8 mouse cellular contexts compared by ENCODE assay signal in the genomic region with DNA sequence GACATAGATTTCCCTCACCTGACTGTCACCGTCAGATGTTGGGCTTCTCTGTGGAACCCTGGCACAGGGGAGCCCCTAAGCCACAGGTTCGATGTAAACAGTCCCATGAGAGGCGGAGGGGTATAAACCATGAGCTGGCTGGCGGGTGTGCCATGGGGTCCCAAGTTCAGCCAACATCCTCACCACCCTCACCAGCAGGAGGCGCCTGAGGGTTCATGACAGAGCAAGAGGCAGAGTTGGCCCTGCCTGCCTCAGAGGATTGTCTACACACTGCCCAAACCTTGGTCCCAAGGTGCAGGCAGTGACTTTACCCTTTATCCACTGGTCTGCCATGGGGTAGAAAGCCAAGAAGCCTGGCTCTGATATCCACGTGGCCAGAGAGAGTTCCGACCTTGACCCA. TPM values are rescaled to one million over a fixed set of nuclear protein-coding genes. Genes with fewer than 3 reads are reported as not detected.
DNase-seq lines count a peak whose midpoint lies in the region; ATAC-seq and TF ChIP-seq lines count a peak whose summit lies in the region.

No protein-coding gene starts in this region.

- H3K36me3 ChIP-seq in heart, embryonic 16.5 days (ENCODE audit: control insufficient read depth, insufficient read depth): no peaks in the 10 kb centered on the region
- no peaks in the 10 kb centered on the region for H3K36me3 ChIP-seq in heart, embryonic 12.5 days
- peaks cover 14% of the 10 kb centered on the region; the same call in 1 of the 2 replicates for H3K36me3 ChIP-seq in ES-E14 (ENCODE audit: control insufficient read depth, insufficient read depth, low read length, poor library complexity, severe bottlenecking)

- H3K9me3 ChIP-seq in heart, embryonic 16.5 days (replicated peaks; ENCODE audit: control insufficient read depth, low read length): no peaks in the 10 kb centered on the region
- no peaks in the 10 kb centered on the region for H3K9me3 ChIP-seq in heart, embryonic 12.5 days (replicated peaks)
- H3K9me3 ChIP-seq in ES-E14 (ENCODE audit: control insufficient read depth, insufficient read depth, low read depth, low read length): no peaks in the 10 kb centered on the region

- H3K9ac ChIP-seq in heart, embryonic 16.5 days (ENCODE audit: low read length): no peak overlapping the region
- H3K9ac ChIP-seq in heart, embryonic 12.5 days: no peak overlapping the region
- H3K9ac ChIP-seq in ES-E14 (ENCODE audit: insufficient read depth, low read depth, low read length, poor library complexity, severe bottlenecking): no peak overlapping the region

- H3K27me3 ChIP-seq in heart, embryonic 16.5 days (ENCODE audit: control insufficient read depth, insufficient read depth, low read length): no peaks in the 10 kb centered on the region
- H3K27me3 ChIP-seq in heart, embryonic 12.5 days (replicated peaks): no peaks in the 10 kb centered on the region

- H3K4me1 ChIP-seq in heart, embryonic 16.5 days (ENCODE audit: control insufficient read depth, insufficient read depth, low read length): peaks cover 30% of the 10 kb centered on the region
- peaks cover 43% of the 10 kb centered on the region for H3K4me1 ChIP-seq in heart, embryonic 12.5 days (replicated peaks)
- H3K4me1 ChIP-seq in ES-E14 (ENCODE audit: control insufficient read depth in 2 of 2, insufficient read depth in 2 of 2, low read length in 2 of 2, poor library complexity in 1 of 2): peaks cover 6 to 28% of the 10 kb centered on the region in 2 experiments

- DNase-seq in A20 (ENCODE audit: low read depth, low spot score): peak; percentile 36
- peak; percentile 69 for DNase-seq in ES-E14 (ENCODE audit: low read depth, low spot score)
- DNase-seq in lung, postnatal 10 days: peak; percentile 41
- no peak for DNase-seq in urinary bladder, postnatal 14 days (ENCODE audit: low spot score)
- DNase-seq in left cerebral cortex, postnatal 10 days (ENCODE audit: extremely low spot score in 1 of 2, low spot score in 2 of 2): no peak
- no peak for DNase-seq in cerebellum, postnatal 36 days

- intact Hi-C loops in left cerebral cortex, postnatal 10 days (cut with DNase I): no loop called here

- in situ Hi-C loops in ES-E14 (cut with MboI; ENCODE audit: low sequenced_read_pairs in 2 of 2, unreplicated experiment in 2 of 2): no loop called here

- no peak overlapping the region for H3K4me2 ChIP-seq in heart, embryonic 16.5 days (ENCODE audit: low read depth, low read length)
- H3K4me2 ChIP-seq in heart, embryonic 12.5 days: no peak overlapping the region

- no peak overlapping the region for H3K4me3 ChIP-seq in heart, embryonic 16.5 days (ENCODE audit: low read length)
- H3K4me3 ChIP-seq in heart, embryonic 12.5 days: no peak overlapping the region
- H3K4me3 ChIP-seq in ES-E14 (ENCODE audit: insufficient read depth in 1 of 2, low read depth in 1 of 2, low read length in 2 of 2, poor library complexity in 1 of 2, severe bottlenecking in 1 of 2): no peak overlapping the region

- ATAC-seq in heart, embryonic 16.5 days (replicated peaks; ENCODE audit: extremely low read depth, insufficient read depth, low FRiP score): no peak
- ATAC-seq in heart, embryonic 12.5 days (ENCODE audit: insufficient number of reproducible peaks, low FRiP score): no peak

- H3K27ac ChIP-seq in heart, embryonic 16.5 days (ENCODE audit: low read length): 0 out of 2 replicates have a peak overlapping the region, but pooled peaks have one; percentile 6
- no peak overlapping the region for H3K27ac ChIP-seq in heart, embryonic 12.5 days (ENCODE audit: poor library complexity, severe bottlenecking)
- no peak overlapping the region for H3K27ac ChIP-seq in ES-E14 (ENCODE audit: insufficient read depth, low read depth, low read length, poor library complexity, severe bottlenecking)

- WGBS in heart, embryonic 16.5 days: 72% methylated on average over 7 of the region's 7 CpGs
- 72% methylated on average over 7 of the region's 7 CpGs for WGBS in heart, embryonic 12.5 days

TF ChIP-seq in ES-E14, 5 proteins besides CTCF, POLR2A, EP300 and RAD21:
- TF ChIP-seq CHD2 (IDR thresholded peaks at IDR 0.05; ENCODE audit: low read depth, low read length) (no peak), MAFK (IDR thresholded peaks at IDR 0.05; ENCODE audit: insufficient read depth, low read depth, low read length) (no peak), ZNF384 (IDR thresholded peaks at IDR 0.05; ENCODE audit: low read depth, low read length) (no peak), ZC3H11A (IDR thresholded peaks at IDR 0.05; ENCODE audit: borderline replicate concordance, low read depth, low read length) (no peak), HCFC1 (IDR thresholded peaks at IDR 0.05; ENCODE audit: borderline replicate concordance, insufficient read depth, low read length) (no peak)

RNA-seq across cellular contexts. Expression of gene Itpk1, which starts 23.1 kb away (rescaled TPM):
- 7.2 and 8.8 TPM in 2 replicates for polyA plus RNA-seq in heart, embryonic 16.5 days (2015; fragmentation: Nextera tagmentation; extraction: Ambion mirVana)
- 5.5 and 6.9 TPM in 2 replicates for polyA plus RNA-seq in heart, embryonic 12.5 days (2016; fragmentation: Nextera tagmentation; extraction: Ambion mirVana)
- total RNA-seq in ES-E14 (2012; rRNA removed): 33.1 and 40.6 TPM in 2 replicates
- 10 to 100 TPM; 90.5 to 90.8 TPM for total RNA-seq in left cerebral cortex, postnatal 10 days (2021)

Comparison
In these comparisons a context has a peak if more than half of its experiments do, and no peak if none do; other contexts are left out.
1. DNase-seq: peak in A20 (single experiment), ES-E14 (single experiment) and lung, postnatal 10 days (single experiment); none in urinary bladder, postnatal 14 days (single experiment), left cerebral cortex, postnatal 10 days (0 of 2) and cerebellum, postnatal 36 days (0 of 2).